Mouse (Mus musculus) ES-E14 (cell line): Measurements from ENCODE around the gene Rbm38.

Experiments
- CHD2 ChIP-seq: IDR thresholded peaks from 2 replicates; pipeline ENCODE4 v1.6.1; 2014; ENCODE audit warnings: mild to moderate bottlenecking, low read depth, low read length, inconsistent platforms
- HCFC1 ChIP-seq: IDR thresholded peaks from 2 replicates; pipeline ENCODE4 v1.6.1; 2012; ENCODE audit warnings: low read length, inconsistent platforms, borderline replicate concordance; ENCODE audit not compliant: insufficient read depth
- MAFK ChIP-seq: IDR thresholded peaks from 2 replicates; pipeline ENCODE4 v1.6.1; 2014; ENCODE audit warnings: mild to moderate bottlenecking, low read depth, low read length, inconsistent platforms; ENCODE audit not compliant: insufficient read depth
- ZC3H11A ChIP-seq: IDR thresholded peaks from 2 replicates; pipeline ENCODE4 v1.6.1; 2012; ENCODE audit warnings: low read depth, mild to moderate bottlenecking, inconsistent platforms, low read length, borderline replicate concordance
- ZNF384 ChIP-seq: IDR thresholded peaks from 2 replicates; pipeline ENCODE4 v1.6.1; 2012; ENCODE audit warnings: low read depth, low read length, inconsistent platforms

- TF ChIP-seq CHD2 (no peak), HCFC1 (no peak), ZC3H11A (no peak), MAFK (no peak), ZNF384 (no peak)
Observed at GRCm38 (mm10) chr2:173022813-173023212, 2.5 kb downstream of the Rbm38 start.
